Mouse (Mus musculus): ENCODE data around the gene Rps27rt. TPM values are rescaled to one million over a fixed set of nuclear protein-coding genes. Genes with fewer than 3 reads are reported as not detected.

Rps27rt gene
- total and polyA plus RNA-seq, 2 experiments from 2014 or later: 32.8 to 281 TPM

DNA sequence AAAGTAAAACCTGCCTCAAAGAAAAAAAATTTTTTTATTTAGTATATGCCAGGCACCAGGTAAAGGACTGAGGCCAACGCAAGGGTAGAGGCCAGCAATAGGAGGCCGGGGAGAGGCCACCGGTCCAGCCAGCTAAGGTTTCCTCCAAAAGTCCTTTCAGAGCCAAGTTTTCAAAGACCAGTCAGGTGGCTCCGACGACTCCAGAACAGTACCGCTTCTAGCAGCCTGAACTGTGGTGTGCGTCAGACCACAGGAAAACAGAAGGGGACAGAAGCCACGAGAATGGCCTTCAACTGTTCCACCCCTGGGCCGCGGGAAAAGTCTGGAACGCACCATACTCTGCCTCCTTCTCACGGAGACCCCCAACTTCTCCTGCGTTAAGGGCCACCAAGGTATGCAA, 49.9 kb downstream of the Rps27rt start:
- 18% methylated on average over 13 of the region's 13 CpGs for WGBS
- no peak overlapping the region for H3K27ac ChIP-seq
- no peaks in the 10 kb centered on the region for H3K36me3 ChIP-seq (ENCODE audit: insufficient read depth, low read length)
- peaks cover 6% of the 10 kb centered on the region; the same call in 1 of the 2 replicates for H3K4me1 ChIP-seq (ENCODE audit: insufficient read depth, low read length)
- ATAC-seq (no peak), DNase-seq (ENCODE audit: low spot score) (no peak)
- no peaks in the 10 kb centered on the region for H3K27me3 ChIP-seq (ENCODE audit: insufficient read depth, low read length)
- H3K9me3 ChIP-seq (ENCODE audit: low read length): no peaks in the 10 kb centered on the region
- peak overlapping the region; percentile 75 for H3K4me3 ChIP-seq (ENCODE audit: low read length)
- no peak for TF ChIP-seq CTCF (IDR thresholded peaks at IDR 0.05; ENCODE audit: low read depth)
- H3K4me2 ChIP-seq (ENCODE audit: low read depth, low read length): peak overlapping the region; percentile 93
- H3K9ac ChIP-seq (replicated peaks; ENCODE audit: low read length): peak overlapping the region; percentile 76

Other genes with a start within 250 kb of the Rps27rt start
- gene Cmtm7, start 200.9 kb downstream of the Rps27rt start, total RNA-seq (2014; rRNA removed): 14.3 and 21.1 TPM in 2 replicates
- 10.2 and 11.8 TPM in 2 replicates for gene Cmtm7, start 200.9 kb downstream of the Rps27rt start, polyA plus RNA-seq (2015; fragmentation: Nextera tagmentation; extraction: Ambion mirVana)
- 5.9 and 7.1 TPM in 2 replicates for gene Cmtm8, start 138.6 kb downstream of the Rps27rt start, total RNA-seq (2014; rRNA removed)
- 6.6 and 7.3 TPM in 2 replicates for gene Cmtm8, start 138.6 kb downstream of the Rps27rt start, polyA plus RNA-seq (2015; fragmentation: Nextera tagmentation; extraction: Ambion mirVana)
- gene Gpd1l, start 48.8 kb downstream of the Rps27rt start, total RNA-seq (2014; rRNA removed): 75.9 and 79.3 TPM in 2 replicates
- gene Gpd1l, start 48.8 kb downstream of the Rps27rt start, polyA plus RNA-seq (2015; fragmentation: Nextera tagmentation; extraction: Ambion mirVana): 35.7 and 40.9 TPM in 2 replicates
- 18.2 and 22.5 TPM in 2 replicates for gene Osbpl10, start 4.2 kb downstream of the Rps27rt start, total RNA-seq (2014; rRNA removed)
- gene Osbpl10, start 4.2 kb downstream of the Rps27rt start, polyA plus RNA-seq (2015; fragmentation: Nextera tagmentation; extraction: Ambion mirVana): 3.0 and 3.3 TPM in 2 replicates

Data from hindbrain, postnatal 0 days (tissue).